Mouse (Mus musculus) left cerebral cortex, adult 9 months (tissue): ENCODE measurements at regions not wholly inside any gene's neighbourhood (a gene's known extent, or its start where the extent isn't known, plus 50 kb on each side); places are given as distances from the start of the nearest gene placed in this dataset.

ENCODE experiments used
- DNase-seq, 2 experiments: peaks; one replicate each; pipeline ENCODE4 v3.0.0; 2022; ENCODE audit warnings: low spot score in 2 of 2

DNA sequence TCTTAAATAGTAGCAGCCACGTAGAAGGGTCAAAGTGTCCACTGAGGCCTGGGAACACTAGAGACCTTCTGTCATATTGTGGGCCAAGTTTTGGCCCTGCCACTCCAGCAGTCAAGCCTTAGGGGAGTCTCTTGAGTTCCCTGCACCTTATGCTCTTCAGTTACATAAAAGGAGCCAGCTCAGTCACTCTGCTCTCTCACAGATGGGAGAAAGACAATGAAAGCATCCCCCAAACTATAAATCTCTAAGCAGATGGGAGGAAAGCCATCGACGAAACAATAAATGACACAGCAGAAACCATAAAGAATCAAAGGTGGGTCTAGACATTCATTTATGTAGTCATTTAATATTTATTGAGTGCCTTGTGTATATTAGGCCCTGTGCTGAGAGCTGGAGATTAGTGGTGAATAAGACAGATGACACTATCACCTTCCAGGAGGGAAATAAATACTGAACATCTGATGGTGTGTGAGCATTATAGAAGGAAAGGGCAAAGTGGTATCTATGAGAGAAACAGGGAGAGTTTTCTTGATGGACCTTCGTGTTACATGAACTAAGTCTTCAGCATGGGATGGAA, 137.5 kb upstream of the Synpr start:
- no peak for DNase-seq

DNA sequence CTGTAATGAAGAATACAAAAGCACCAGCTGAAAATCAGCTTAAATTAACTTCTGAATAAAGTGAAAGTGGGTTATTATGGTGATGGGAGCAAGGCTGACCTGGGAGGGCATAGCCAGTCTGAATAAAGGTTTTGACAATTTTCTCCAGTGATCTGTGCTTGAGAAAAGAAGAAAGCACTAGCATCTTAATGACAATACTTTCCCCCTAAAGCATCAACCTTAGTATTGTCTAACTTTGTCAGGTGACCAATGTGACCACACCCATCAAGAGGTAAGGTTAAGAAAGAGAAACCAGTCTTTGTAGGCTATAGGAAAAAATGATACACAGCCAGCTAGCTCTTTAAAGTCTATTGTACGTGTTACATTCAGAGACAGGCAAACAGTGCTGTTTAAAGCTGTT, 135.0 kb upstream of the Synpr start:
- DNase-seq = no peak

DNA sequence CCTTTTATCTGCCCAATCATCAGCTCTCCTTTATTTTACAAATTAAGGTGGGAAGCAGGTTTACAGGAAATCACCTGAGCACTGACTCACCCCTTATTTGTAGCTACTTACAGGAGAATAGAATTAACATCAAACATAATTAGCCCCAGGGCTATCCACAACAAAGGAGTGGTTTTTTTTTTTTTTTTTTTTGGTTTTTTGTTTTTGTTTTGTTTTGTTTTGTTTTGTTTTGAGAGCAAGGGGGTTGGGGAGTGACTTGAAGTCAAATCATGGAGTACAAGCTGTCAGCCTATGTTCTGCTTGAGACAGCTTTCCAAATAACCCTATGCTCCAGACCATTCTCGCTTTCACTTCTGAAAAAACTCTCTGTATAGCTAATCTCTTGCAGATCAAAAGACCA, 132.9 kb upstream of the Synpr start:
- no peak for DNase-seq

DNA sequence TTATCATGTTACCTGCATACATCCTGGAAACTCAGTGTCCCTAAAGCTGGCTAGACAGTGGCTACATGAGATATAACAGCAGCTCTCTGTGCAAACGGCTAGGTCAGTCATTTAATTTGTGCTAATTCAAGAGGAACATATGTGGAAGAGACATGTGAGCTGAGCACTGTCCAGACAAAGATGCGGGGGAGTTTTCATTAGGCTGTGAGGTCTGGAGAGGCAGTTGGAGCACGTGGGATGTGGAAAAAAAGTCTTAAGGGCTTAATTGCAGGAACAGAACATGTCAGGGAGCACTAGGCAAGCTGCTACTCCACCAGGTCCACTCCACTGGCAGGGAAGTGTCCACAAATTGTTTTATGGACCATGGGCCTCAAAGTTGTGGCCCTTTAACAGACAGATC, 108.4 kb upstream of the Synpr start:
- no peak for DNase-seq

DNA sequence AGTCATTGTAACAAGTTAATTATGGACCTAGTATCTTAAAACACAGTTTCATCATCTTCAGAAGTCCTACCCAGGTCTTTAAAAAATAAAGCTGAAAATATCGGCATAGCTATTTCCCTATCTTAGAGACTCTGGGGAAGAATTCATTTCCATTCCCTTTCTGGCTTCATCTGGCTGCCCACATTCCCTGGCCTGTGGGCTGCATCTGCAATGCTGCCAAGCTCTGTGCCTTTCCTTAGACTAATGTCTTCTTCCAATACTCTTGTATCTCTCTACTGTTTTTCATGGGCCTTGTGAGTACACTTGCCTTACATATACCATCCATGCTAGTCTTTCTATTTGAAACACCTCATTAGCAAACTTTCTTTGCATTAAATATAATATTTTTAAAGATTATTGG, 106.7 kb upstream of the Synpr start:
- DNase-seq = peak in 1 of 2 experiments; percentile 59

DNA sequence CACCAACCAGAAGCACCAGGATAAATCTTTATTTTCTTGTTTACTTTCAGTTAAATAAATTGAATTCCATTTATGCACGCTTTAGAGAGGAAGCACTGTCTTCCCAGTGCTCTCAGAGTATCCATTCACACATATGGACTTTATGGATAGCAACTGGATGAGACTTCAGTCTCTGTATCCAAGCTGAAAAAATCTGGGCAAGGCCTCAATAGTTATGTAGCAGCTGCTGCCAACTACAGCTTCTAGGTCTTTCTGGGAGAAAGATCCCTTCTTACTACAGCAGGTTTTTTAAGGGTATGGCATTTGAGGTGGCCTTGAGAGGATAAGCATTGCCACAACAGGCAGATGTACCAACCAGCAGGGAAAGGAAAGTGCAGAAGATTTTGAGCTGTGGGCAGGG, 93.8 kb upstream of the Synpr start:
- DNase-seq = no peak

DNA sequence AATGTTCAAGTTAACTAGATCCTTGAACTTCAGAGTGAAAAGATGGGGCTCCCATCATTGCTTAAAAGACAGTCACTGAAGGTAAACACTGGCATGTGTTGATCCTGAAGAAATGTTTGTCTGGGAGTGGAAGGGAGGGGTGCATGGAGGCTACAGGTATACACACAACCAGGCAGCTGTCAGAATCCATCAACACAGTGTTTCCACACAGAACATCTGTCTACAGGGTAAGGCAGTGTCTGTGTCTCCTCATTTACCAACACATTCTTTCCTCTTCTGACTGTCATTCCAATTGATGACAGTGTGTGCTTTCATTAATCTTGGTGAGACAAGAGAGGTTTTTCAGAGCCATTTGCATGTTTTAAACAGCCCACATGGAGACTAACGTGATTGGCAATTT, 91.8 kb upstream of the Synpr start:
- DNase-seq = no peak

DNA sequence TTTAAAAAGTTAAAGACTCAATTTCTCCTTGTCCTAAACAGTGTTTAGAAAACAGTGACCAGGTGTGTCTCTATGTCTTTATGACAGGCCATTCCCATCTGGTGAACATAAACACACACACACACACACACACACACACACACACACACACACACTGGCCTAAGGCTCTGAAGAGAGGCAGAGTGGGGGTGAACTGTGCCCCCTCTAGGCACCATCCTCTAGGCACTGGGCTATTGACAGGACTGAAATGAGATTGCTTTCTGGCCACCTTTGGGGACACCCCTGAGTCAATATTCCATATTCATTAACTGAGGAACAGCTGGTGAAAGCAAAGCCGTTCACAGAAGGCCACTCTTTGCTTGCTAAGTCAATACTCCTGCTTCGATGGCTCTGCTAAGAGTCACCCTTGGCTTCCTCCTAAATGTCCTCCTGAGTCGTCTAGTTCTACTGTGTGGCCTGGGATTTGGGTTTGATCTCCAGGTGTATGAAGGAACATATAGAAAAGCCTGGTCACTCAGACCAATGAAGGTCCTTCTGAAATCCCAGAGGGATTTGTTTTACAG, 87.2 kb upstream of the Synpr start:
- no peak for DNase-seq

DNA sequence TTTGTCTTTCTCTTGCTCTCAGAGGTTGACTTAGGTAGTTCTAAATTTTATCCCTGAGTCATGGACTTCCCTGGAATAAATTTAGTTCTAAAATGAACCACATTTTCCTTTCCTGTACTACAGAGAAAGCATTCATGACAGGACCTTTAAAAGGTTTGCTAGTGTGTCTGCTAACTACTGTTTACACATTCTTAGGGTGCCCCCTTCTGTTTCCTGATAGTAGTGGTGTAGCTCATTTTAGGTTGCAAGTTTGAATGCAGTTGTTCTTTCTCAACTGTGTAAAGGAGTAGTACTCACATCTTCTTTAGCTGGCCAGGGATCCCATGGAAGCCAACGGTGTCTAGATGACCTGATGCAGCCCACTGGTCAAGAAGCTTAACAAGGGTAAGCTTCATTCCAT, 86.1 kb upstream of the Synpr start:
- DNase-seq = peak in 1 of 2 experiments; percentile 79

DNA sequence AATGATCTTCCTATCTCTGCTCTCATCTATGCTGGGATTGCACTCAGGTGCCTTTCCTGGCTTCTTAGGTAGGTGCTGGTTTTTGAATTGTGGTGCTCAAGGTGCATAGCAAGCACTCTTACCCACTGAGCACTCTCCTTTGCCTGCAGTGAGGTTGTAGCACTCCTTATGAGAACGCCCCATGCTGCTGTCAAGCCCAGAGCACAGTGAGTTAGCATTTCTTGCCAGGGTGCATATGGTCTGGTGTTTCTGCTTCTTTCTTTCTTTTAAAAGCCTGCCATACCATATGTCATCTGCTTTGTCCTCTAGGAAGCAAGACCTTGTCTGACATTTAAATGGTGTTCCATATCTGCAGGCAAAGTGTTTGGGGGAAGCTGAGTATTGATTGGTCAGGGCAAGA, 71.9 kb upstream of the Synpr start:
- DNase-seq = no peak
